Mouse (Mus musculus) neural tube, embryonic 14.5 days (tissue): ENCODE results near the gene Mag. TPM values are rescaled to one million over a fixed set of nuclear protein-coding genes. Genes with fewer than 3 reads are reported as not detected.
"Not testable (repeated sequence)": the region's sequence is repeated elsewhere in the genome, so short reads cannot be mapped to it uniquely, and the experiment has no call there.

Source experiments
- ATAC-seq: fragments of 200-750 bp; cut with Nextera tagmentation; 2 replicates; pipeline ENCODE4 v1.8.0; 2017; ENCODE audit warnings: low read depth, mild to moderate bottlenecking, moderate TSS enrichment, moderate library complexity
- H3K27ac ChIP-seq: fragments of 300-500 bp; sonication (generic); 2 replicates; pipeline ENCODE4 v1.5.1; 2014; ENCODE audit warnings: low read depth, mild to moderate bottlenecking, control low read depth, low read length, moderate library complexity, mixed read lengths
- H3K27me3 ChIP-seq: fragments of 300-500 bp; sonication (generic); 2 replicates; pipeline ENCODE4 v1.6.1; 2014; ENCODE audit warnings: low read length; ENCODE audit not compliant: control insufficient read depth, insufficient read depth
- H3K36me3 ChIP-seq: fragments of 300-500 bp; sonication (generic); 2 replicates; pipeline ENCODE4 v1.6.1; 2014; ENCODE audit warnings: low read length, mixed read lengths; ENCODE audit not compliant: control insufficient read depth, insufficient read depth
- H3K4me1 ChIP-seq: fragments of 300-500 bp; sonication (generic); 2 replicates; pipeline ENCODE4 v1.6.1; 2014; ENCODE audit warnings: low read length; ENCODE audit not compliant: control insufficient read depth, insufficient read depth
- H3K4me2 ChIP-seq: fragments of 300-500 bp; sonication (generic); 2 replicates; pipeline ENCODE4 v1.6.1; 2014; ENCODE audit warnings: mild to moderate bottlenecking, low read depth, low read length, control low read depth
- H3K4me3 ChIP-seq: fragments of 300-500 bp; sonication (generic); 2 replicates; pipeline ENCODE4 v1.5.1; 2014; ENCODE audit warnings: low read depth, low read length, control low read depth, mixed read lengths
- H3K9ac ChIP-seq: fragments of 300-500 bp; sonication (generic); replicated peaks from 2 replicates; pipeline ENCODE4 v1.6.1; 2014; ENCODE audit warnings: low read depth, mild to moderate bottlenecking, control low read depth, low read length, mixed read lengths
- H3K9me3 ChIP-seq: fragments of 300-500 bp; sonication (generic); 2 replicates; pipeline ENCODE4 v1.6.1; 2016; ENCODE audit warnings: low read length; ENCODE audit not compliant: control insufficient read depth
- WGBS: fragments of 180-500 bp; shearing (Covaris S2); extraction: QIAGEN DNeasy Blood & Tissue Kit; methylation state at CpG from one replicate; pipeline ENCODE4 v1.1.7; 2014; 5-methylcytosine and 5-hydroxymethylcytosine counted together
- polyA plus RNA-seq: library from polyadenylated mRNA; unstranded; fragments of >200 nt; fragmentation: Nextera tagmentation; extraction: Ambion mirVana; gene quantifications from 2 replicates; pipeline ENCODE4 v1.2.1, GENCODE M21; 2014

Mag gene
- polyA plus RNA-seq, 1 experiment from 2014 or later = 2.4 TPM

GRCm38 (mm10) chr7:30944706-30945105 is 30.0 kb upstream of the Mag start:
- WGBS = 83% methylated on average over 2 of the region's 2 CpGs
- H3K4me1 ChIP-seq, H3K4me2 ChIP-seq, H3K27me3 ChIP-seq, H3K9me3 ChIP-seq, H3K36me3 ChIP-seq, ATAC-seq, H3K9ac ChIP-seq, H3K4me3 ChIP-seq, H3K27ac ChIP-seq: not testable (repeated sequence)

GRCm38 (mm10) chr7:30943909-30944635 is 29.4 kb upstream of the Mag start, which contains the start of gene Hamp:
Hamp (minus strand) TSS chr7:30944032.
- H3K27me3 ChIP-seq = no peaks in the 10 kb centered on the region
- no peak within 1 kb of the TSS for H3K9ac ChIP-seq
- WGBS = 75% methylated on average over 9 of the region's 9 CpGs
- H3K4me3 ChIP-seq = no peak within 1 kb of the TSS
- H3K36me3 ChIP-seq = peaks cover 7% of the 10 kb centered on the region
- no peak within 1 kb of the TSS for H3K4me2 ChIP-seq
- H3K27ac ChIP-seq = no peak within 1 kb of the TSS
- H3K4me1 ChIP-seq = no peaks in the 10 kb centered on the region
- no peak for ATAC-seq
- no peaks in the 10 kb centered on the region for H3K9me3 ChIP-seq

GRCm38 (mm10) chr7:30942365-30942764 is 27.7 kb upstream of the Mag start:
- not testable (repeated sequence) for H3K36me3 ChIP-seq, H3K27me3 ChIP-seq

GRCm38 (mm10) chr7:30940070-30940469 is 25.4 kb upstream of the Mag start:
- H3K27me3 ChIP-seq, H3K36me3 ChIP-seq, H3K4me1 ChIP-seq, H3K9me3 ChIP-seq, ATAC-seq, H3K27ac ChIP-seq, H3K9ac ChIP-seq, H3K4me2 ChIP-seq, H3K4me3 ChIP-seq: not testable (repeated sequence)
- 83% methylated on average over 1 of the region's 1 CpGs for WGBS

More at GRCm38 (mm10) chr7:30942365-30942764, 27.7 kb upstream of the Mag start:
- not testable (repeated sequence) for H3K4me1 ChIP-seq, ATAC-seq, H3K27ac ChIP-seq, H3K9ac ChIP-seq, H3K9me3 ChIP-seq, H3K4me3 ChIP-seq, H3K4me2 ChIP-seq
- 56% methylated on average over 3 of the region's 3 CpGs for WGBS

GRCm38 (mm10) chr7:30935422-30936099 is 20.9 kb upstream of the Mag start:
- not testable (repeated sequence) for H3K4me3 ChIP-seq, H3K4me1 ChIP-seq, H3K27ac ChIP-seq, H3K27me3 ChIP-seq, H3K9me3 ChIP-seq, H3K4me2 ChIP-seq, ATAC-seq, H3K36me3 ChIP-seq, H3K9ac ChIP-seq
- WGBS = 81% methylated on average over 6 of the region's 6 CpGs

GRCm38 (mm10) chr7:30924581-30924980 is 9.9 kb upstream of the Mag start, which contains the start of gene Hamp2:
Hamp2 (minus strand) TSS chr7:30924681.
- H3K9me3 ChIP-seq = not testable (repeated sequence)

GRCm38 (mm10) chr7:30924071-30924470 is 9.4 kb upstream of the Mag start:
- 66% methylated on average over 3 of the region's 3 CpGs for WGBS

More at GRCm38 (mm10) chr7:30924581-30924980, 9.9 kb upstream of the Mag start, which contains the start of gene Hamp2:
- H3K27me3 ChIP-seq, H3K36me3 ChIP-seq, H3K9ac ChIP-seq, H3K4me1 ChIP-seq, H3K4me2 ChIP-seq, H3K27ac ChIP-seq, H3K4me3 ChIP-seq, ATAC-seq: not testable (repeated sequence)
- 85% methylated on average over 2 of the region's 2 CpGs for WGBS

GRCm38 (mm10) chr7:30922490-30922889 is 7.8 kb upstream of the Mag start:
- 47% methylated on average over 3 of the region's 3 CpGs for WGBS

More at GRCm38 (mm10) chr7:30924071-30924470, 9.4 kb upstream of the Mag start:
- Histone ChIP-seq H3K9me3 (no peaks in the 10 kb centered on the region), H3K4me2 (no peak overlapping the region), H3K27me3 (no peaks in the 10 kb centered on the region), H3K9ac (no peak overlapping the region), H3K4me1 (no peaks in the 10 kb centered on the region), H3K27ac (no peak overlapping the region), H3K36me3 (no peaks in the 10 kb centered on the region), H3K4me3 (no peak overlapping the region)
- ATAC-seq = no peak

GRCm38 (mm10) chr7:30920217-30920616 is 5.5 kb upstream of the Mag start:
- no peaks in the 10 kb centered on the region for H3K9me3 ChIP-seq
- no peak overlapping the region for H3K4me2 ChIP-seq
- no peak for ATAC-seq
- H3K27me3 ChIP-seq = no peaks in the 10 kb centered on the region
- H3K4me3 ChIP-seq = no peak overlapping the region
- no peaks in the 10 kb centered on the region for H3K4me1 ChIP-seq
- 60% methylated on average over 3 of the region's 3 CpGs for WGBS
- H3K27ac ChIP-seq = no peak overlapping the region
- H3K36me3 ChIP-seq = no peaks in the 10 kb centered on the region
- H3K9ac ChIP-seq = no peak overlapping the region

More at GRCm38 (mm10) chr7:30922490-30922889, 7.8 kb upstream of the Mag start:
- H3K27ac ChIP-seq, H3K4me1 ChIP-seq, H3K9ac ChIP-seq, H3K27me3 ChIP-seq, H3K9me3 ChIP-seq, H3K4me2 ChIP-seq, H3K36me3 ChIP-seq, ATAC-seq, H3K4me3 ChIP-seq: not testable (repeated sequence)
